Mouse (Mus musculus): ENCODE measurements around the gene Lce1e. TPM values are rescaled to one million over a fixed set of nuclear protein-coding genes. Genes with fewer than 3 reads are reported as not detected.
"Not testable (repeated sequence)": the region's sequence is repeated elsewhere in the genome, so short reads cannot be mapped to it uniquely, and the experiment has no call there.

Gene Lce1e
- not detected in 2 replicates for polyA plus RNA-seq (2015; fragmentation: Nextera tagmentation; extraction: Ambion mirVana)

DNA sequence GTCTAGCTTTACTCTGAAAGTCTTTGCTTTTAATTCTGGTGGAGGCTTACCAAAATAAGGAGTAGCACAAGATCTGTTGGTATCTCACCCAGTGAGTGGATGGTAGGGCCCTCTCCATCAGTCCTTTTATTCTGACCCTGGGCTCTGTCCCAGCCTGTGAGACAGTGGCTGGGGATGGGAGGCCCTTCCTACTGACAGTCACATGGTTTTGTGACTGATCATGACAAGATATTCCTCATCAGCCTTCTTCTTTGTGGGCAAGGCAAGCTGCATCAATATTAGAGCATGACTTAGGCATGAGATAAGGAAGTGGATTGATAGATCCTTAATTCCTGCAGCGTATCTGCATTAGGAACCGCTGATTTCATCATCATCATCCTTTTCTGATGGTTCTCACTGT, at the start of gene Lce1e:
Gene Lce1e (minus strand): TSS at position 101 of the 400 bp plus-strand sequence.
- Histone ChIP-seq H3K9ac (no peak within 1 kb of the TSS), H3K9me3 (replicated peaks) (no peaks in the 10 kb centered on the region), H3K27ac (replicated peaks) (no peak within 1 kb of the TSS), H3K4me1 (replicated peaks) (no peaks in the 10 kb centered on the region), H3K4me2 (no peak within 1 kb of the TSS), H3K4me3 (replicated peaks) (no peak within 1 kb of the TSS), H3K36me3 (replicated peaks) (no peaks in the 10 kb centered on the region), H3K27me3 (no peaks in the 10 kb centered on the region)
- 62% methylated on average over 2 of the region's 2 CpGs for WGBS (ENCODE audit: insufficient replicate concordance)
- ATAC-seq (ENCODE audit: insufficient read depth), result no peak

DNA sequence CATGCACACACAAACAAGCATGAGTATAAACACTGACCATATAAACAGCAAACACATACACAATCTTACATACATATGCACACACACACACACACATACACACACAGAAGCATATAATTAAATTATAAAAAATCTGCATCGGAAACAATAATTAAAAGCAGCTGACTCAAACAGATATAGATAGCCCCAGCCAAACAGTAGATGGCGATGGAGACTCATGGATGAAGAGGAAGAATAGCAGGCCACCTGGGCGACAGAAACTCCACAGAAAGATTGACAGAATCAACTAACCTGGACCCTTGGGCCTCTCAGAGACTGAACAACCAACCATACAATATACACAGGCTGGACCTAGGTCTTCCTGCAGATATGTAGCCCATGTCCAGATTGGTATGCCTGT, 44.3 kb upstream of the Lce1e start:
- no peak overlapping the region for H3K27ac ChIP-seq (replicated peaks)
- H3K9ac ChIP-seq, result no peak overlapping the region
- no peaks in the 10 kb centered on the region for H3K9me3 ChIP-seq (replicated peaks)
- no peak for ATAC-seq (ENCODE audit: insufficient read depth)
- H3K4me2 ChIP-seq, result no peak overlapping the region
- no peak overlapping the region for H3K4me3 ChIP-seq (replicated peaks)
- H3K27me3 ChIP-seq, result no peaks in the 10 kb centered on the region
- no peaks in the 10 kb centered on the region for H3K36me3 ChIP-seq (replicated peaks)
- WGBS (ENCODE audit: insufficient replicate concordance), result 37% methylated on average over 3 of the region's 3 CpGs
- no peaks in the 10 kb centered on the region for H3K4me1 ChIP-seq (replicated peaks)

DNA sequence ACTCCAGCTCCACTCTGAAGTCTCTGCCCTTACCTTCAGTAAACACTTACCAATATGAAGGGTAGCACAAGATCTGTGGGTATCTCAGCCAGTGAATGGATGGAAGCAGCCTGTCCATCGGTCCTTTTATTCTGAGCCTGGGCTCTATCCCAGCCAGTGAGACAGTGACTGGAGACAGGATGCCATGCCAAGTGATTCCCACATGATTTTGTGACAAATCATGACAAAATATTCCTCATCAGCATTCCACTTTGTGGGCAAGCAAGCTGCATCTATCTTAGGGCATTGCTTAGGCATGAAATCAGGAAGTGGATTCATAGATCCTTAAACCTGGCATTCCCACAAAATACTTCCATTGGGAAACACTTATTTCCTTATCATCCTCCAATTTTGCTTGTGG, 43.4 kb upstream of the Lce1e start, which contains the start of gene Lce1g:
Gene Lce1g (minus strand): TSS at position 101 of the 400 bp plus-strand sequence.
- ATAC-seq (ENCODE audit: insufficient read depth), result no peak
- Histone ChIP-seq H3K9ac (no peak within 1 kb of the TSS), H3K9me3 (replicated peaks) (no peaks in the 10 kb centered on the region), H3K4me3 (replicated peaks) (no peak within 1 kb of the TSS), H3K4me2 (no peak within 1 kb of the TSS), H3K27me3 (no peaks in the 10 kb centered on the region), H3K4me1 (replicated peaks) (no peaks in the 10 kb centered on the region), H3K36me3 (replicated peaks) (no peaks in the 10 kb centered on the region), H3K27ac (replicated peaks) (no peak within 1 kb of the TSS)
- 59% methylated on average over 1 of the region's 1 CpGs for WGBS (ENCODE audit: insufficient replicate concordance)

GRCm38 (mm10) chr3:92738996-92739395, 30.1 kb upstream of the Lce1e start, which contains the start of gene Gm38119:
Gene Gm38119 (minus strand): TSS chr3:92739096.
- WGBS (ENCODE audit: insufficient replicate concordance), result 40% methylated on average over 1 of the region's 1 CpGs
- Histone ChIP-seq H3K4me3 (replicated peaks) (no peak within 1 kb of the TSS), H3K4me2 (no peak within 1 kb of the TSS), H3K9me3 (replicated peaks) (no peaks in the 10 kb centered on the region), H3K4me1 (replicated peaks) (no peaks in the 10 kb centered on the region), H3K27ac (replicated peaks) (no peak within 1 kb of the TSS), H3K9ac (no peak within 1 kb of the TSS), H3K27me3 (no peaks in the 10 kb centered on the region), H3K36me3 (replicated peaks) (no peaks in the 10 kb centered on the region)
- no peak for ATAC-seq (ENCODE audit: insufficient read depth)

DNA sequence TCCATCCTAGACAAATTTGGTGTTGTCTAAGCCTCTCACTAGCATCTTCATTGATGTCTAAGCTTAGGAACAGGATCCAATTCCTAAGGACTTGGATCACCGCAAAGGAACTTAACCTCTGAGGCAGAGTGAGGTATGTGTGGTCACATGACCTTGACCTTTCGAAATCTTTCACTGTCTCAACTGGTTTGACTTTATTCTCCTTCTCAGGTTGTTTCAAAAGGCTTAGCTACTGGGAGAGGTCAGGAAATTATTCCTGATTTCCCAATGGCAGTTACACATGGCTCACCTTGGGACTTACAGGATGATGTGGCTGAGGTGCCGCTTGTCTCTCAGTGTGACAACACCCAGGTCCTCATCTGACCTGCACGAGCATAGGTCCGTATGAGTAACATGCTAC, 13.8 kb upstream of the Lce1e start:
- no peak overlapping the region for H3K4me2 ChIP-seq
- no peak for ATAC-seq (ENCODE audit: insufficient read depth)
- no peak overlapping the region for H3K9ac ChIP-seq
- H3K9me3 ChIP-seq (replicated peaks), result no peaks in the 10 kb centered on the region
- no peaks in the 10 kb centered on the region for H3K27me3 ChIP-seq
- WGBS (ENCODE audit: insufficient replicate concordance), result 69% methylated on average over 5 of the region's 5 CpGs
- H3K4me3 ChIP-seq (replicated peaks), result no peak overlapping the region
- H3K27ac ChIP-seq (replicated peaks), result no peak overlapping the region
- no peaks in the 10 kb centered on the region for H3K36me3 ChIP-seq (replicated peaks)
- no peaks in the 10 kb centered on the region for H3K4me1 ChIP-seq (replicated peaks)

DNA sequence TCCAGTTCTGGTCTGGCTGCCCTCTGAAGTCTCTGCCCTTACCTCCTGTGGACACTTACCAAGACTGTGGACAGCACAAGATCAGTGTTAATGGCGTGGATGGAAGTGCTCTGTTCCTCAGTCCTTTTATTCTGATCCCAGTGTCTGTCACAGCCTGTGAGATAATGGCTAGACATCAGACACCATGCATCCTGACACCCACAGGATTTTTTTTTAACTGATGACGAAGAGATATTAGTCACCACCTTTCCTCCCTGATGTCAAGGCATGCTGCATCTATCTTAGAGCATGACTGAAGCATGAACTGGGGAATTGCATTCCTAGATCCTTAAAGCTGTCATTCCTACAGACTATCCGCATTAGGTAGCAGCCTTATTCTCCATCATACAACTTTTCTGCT, 11.4 kb upstream of the Lce1e start, which contains the start of gene Lce1f:
Gene Lce1f (minus strand): TSS at position 101 of the 400 bp plus-strand sequence.
- Histone ChIP-seq H3K4me3 (replicated peaks) (no peak within 1 kb of the TSS), H3K9ac (no peak within 1 kb of the TSS), H3K27me3 (no peaks in the 10 kb centered on the region), H3K9me3 (replicated peaks) (no peaks in the 10 kb centered on the region), H3K27ac (replicated peaks) (no peak within 1 kb of the TSS), H3K4me1 (replicated peaks) (no peaks in the 10 kb centered on the region), H3K4me2 (no peak within 1 kb of the TSS), H3K36me3 (replicated peaks) (no peaks in the 10 kb centered on the region)
- WGBS (ENCODE audit: insufficient replicate concordance), result 41% methylated on average over 3 of the region's 3 CpGs
- no peak for ATAC-seq (ENCODE audit: insufficient read depth)

- Histone ChIP-seq H3K27me3 (no peaks in the 10 kb centered on the region), H3K9me3 (replicated peaks) (no peaks in the 10 kb centered on the region), H3K27ac (replicated peaks) (no peak overlapping the region), H3K4me3 (replicated peaks) (no peak overlapping the region), H3K9ac (no peak overlapping the region), H3K4me2 (no peak overlapping the region), H3K4me1 (replicated peaks) (no peaks in the 10 kb centered on the region), H3K36me3 (replicated peaks) (no peaks in the 10 kb centered on the region)
- no peak for ATAC-seq (ENCODE audit: insufficient read depth)
Measured at GRCm38 (mm10) chr3:92715122-92715521, 6.2 kb upstream of the Lce1e start.

DNA sequence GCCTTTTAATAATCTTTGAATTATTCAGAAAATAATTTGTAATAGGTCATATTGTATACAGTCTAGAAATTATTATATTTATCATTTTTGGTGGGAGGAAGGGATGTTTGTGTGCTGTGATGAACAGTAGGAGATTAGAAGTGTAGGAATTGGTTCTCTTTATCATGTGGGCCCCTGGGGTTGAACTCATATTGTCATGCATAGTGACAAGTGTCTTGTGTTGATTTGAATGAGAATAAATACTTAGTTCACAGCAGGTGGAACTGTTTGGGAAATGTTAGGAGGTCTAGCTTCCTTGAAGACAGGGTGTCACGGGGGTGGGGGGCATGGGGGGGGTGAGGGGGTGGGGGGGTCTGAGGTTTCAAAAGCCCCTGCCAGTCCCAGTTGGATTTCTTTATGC, 14.3 kb downstream of the Lce1e start:
- H3K27me3 ChIP-seq, result no peaks in the 10 kb centered on the region
- ATAC-seq (ENCODE audit: insufficient read depth), result no peak
- no peaks in the 10 kb centered on the region for H3K4me1 ChIP-seq (replicated peaks)
- no peak overlapping the region for H3K4me2 ChIP-seq
- no peaks in the 10 kb centered on the region for H3K36me3 ChIP-seq (replicated peaks)
- 21% methylated on average over 1 of the region's 1 CpGs for WGBS (ENCODE audit: insufficient replicate concordance)
- no peak overlapping the region for H3K4me3 ChIP-seq (replicated peaks)
- H3K9me3 ChIP-seq (replicated peaks), result no peaks in the 10 kb centered on the region
- H3K9ac ChIP-seq, result no peak overlapping the region
- no peak overlapping the region for H3K27ac ChIP-seq (replicated peaks)

GRCm38 (mm10) chr3:92691688-92692087, 17.2 kb downstream of the Lce1e start:
- H3K4me1 ChIP-seq (replicated peaks), result no peaks in the 10 kb centered on the region
- H3K9ac ChIP-seq, result no peak overlapping the region
- no peak overlapping the region for H3K4me3 ChIP-seq (replicated peaks)
- ATAC-seq (ENCODE audit: insufficient read depth), result no peak
- H3K27ac ChIP-seq (replicated peaks), result no peak overlapping the region
- no peak overlapping the region for H3K4me2 ChIP-seq
- no peaks in the 10 kb centered on the region for H3K36me3 ChIP-seq (replicated peaks)
- H3K27me3 ChIP-seq, result no peaks in the 10 kb centered on the region
- H3K9me3 ChIP-seq (replicated peaks), result no peaks in the 10 kb centered on the region

DNA sequence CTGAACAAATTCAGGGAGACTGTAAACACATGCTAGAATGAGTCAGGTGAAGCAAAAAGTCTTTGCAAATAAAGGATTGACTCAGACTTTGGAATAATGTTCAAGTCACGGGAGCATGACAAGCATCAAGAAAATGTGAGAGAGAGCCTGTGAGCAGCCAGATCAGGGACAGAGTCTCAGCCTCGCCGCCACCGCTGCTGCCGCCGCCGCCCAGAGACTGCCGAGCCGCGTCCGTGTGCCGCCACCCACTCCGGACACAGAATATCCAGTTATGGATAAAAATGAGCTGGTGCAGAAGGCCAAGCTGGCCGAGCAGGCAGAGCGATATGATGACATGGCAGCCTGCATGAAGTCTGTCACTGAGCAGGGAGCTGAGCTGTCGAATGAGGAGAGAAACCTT, 19.7 kb downstream of the Lce1e start:
- not testable (repeated sequence) for H3K9ac ChIP-seq; H3K36me3 ChIP-seq (replicated peaks); H3K4me2 ChIP-seq; H3K27me3 ChIP-seq; H3K27ac ChIP-seq (replicated peaks); H3K9me3 ChIP-seq (replicated peaks); ATAC-seq (ENCODE audit: insufficient read depth); H3K4me1 ChIP-seq (replicated peaks); H3K4me3 ChIP-seq (replicated peaks)
- WGBS (ENCODE audit: insufficient replicate concordance), result 66% methylated on average over 16 of the region's 16 CpGs

- no peaks in the 10 kb centered on the region for H3K36me3 ChIP-seq (replicated peaks)
- H3K27ac ChIP-seq (replicated peaks), result no peak within 1 kb of the TSS
- no peaks in the 10 kb centered on the region for H3K9me3 ChIP-seq (replicated peaks)
- 45% methylated on average over 2 of the region's 2 CpGs for WGBS (ENCODE audit: insufficient replicate concordance)
- H3K4me3 ChIP-seq (replicated peaks), result no peak within 1 kb of the TSS
- no peaks in the 10 kb centered on the region for H3K4me1 ChIP-seq (replicated peaks)
- H3K4me2 ChIP-seq, result no peak within 1 kb of the TSS
- H3K9ac ChIP-seq, result no peak within 1 kb of the TSS
- no peaks in the 10 kb centered on the region for H3K27me3 ChIP-seq
- no peak for ATAC-seq (ENCODE audit: insufficient read depth)
Measured at GRCm38 (mm10) chr3:92687110-92687509, 21.8 kb downstream of the Lce1e start, which contains the start of gene Lce1d. Gene Lce1d (minus strand): TSS chr3:92687210.

GRCm38 (mm10) chr3:92678947-92679346, 29.9 kb downstream of the Lce1e start, which contains the start of gene Lce1c:
Gene Lce1c (plus strand): TSS chr3:92679247.
- no peak for ATAC-seq (ENCODE audit: insufficient read depth)
- Histone ChIP-seq H3K9me3 (replicated peaks) (no peaks in the 10 kb centered on the region), H3K27ac (replicated peaks) (no peak within 1 kb of the TSS), H3K4me1 (replicated peaks) (no peaks in the 10 kb centered on the region), H3K4me3 (replicated peaks) (no peak within 1 kb of the TSS), H3K4me2 (no peak within 1 kb of the TSS), H3K36me3 (replicated peaks) (no peaks in the 10 kb centered on the region), H3K9ac (no peak within 1 kb of the TSS), H3K27me3 (no peaks in the 10 kb centered on the region)
- WGBS (ENCODE audit: insufficient replicate concordance), result 66% methylated on average over 4 of the region's 4 CpGs

All from liver, embryonic 15.5 days (tissue).